Mouse (Mus musculus) testis, postnatal 14 days (tissue): Measurements from ENCODE around the gene Pilrb1.

Experiments used
- DNase-seq: peaks from one replicate; pipeline ENCODE4 v3.0.0; 2021; ENCODE audit warnings: low spot score

Gene Pilrb1

DNA sequence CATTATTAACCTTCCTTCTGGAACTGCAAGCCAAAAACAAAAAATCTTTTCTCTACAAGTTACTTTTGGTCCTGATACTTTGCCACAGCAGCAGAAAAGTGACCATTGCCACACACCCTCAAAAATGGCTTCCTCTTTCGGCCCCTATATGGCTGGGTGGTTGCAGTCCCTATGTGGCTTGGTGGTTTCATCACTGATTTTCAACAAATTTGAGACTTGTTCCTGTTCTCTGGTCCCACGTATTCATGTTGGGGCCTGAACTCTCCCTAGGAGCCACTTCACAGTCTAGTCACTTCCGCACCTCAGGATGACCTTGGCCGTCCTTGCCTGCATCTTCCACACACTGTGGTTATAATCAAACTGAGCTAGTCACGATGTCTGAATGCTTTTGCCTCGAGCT, 29.2 kb downstream of the Pilrb1 start:
- peak; percentile 1 for DNase-seq

DNA sequence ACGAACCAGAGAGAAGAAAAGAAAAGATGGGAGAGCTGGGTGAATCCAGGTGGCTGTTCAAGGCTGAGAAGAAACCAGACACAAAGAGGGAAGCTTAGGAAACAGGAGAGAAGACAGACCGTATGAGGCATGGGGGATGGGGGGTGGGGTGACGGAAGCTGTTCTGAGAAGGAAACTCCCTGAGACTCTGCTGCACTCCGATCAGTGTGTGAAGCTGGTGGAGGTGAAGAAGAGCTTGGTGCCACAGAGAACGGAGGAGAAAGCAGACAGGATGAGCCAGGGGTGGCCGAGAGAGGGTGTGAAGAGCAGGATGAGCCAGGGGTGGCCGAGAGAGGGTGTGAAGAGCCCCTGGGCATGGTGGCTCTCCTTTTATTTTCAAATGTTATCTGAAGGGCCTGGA, 31.5 kb downstream of the Pilrb1 start:
- DNase-seq: peak; percentile 2

DNA sequence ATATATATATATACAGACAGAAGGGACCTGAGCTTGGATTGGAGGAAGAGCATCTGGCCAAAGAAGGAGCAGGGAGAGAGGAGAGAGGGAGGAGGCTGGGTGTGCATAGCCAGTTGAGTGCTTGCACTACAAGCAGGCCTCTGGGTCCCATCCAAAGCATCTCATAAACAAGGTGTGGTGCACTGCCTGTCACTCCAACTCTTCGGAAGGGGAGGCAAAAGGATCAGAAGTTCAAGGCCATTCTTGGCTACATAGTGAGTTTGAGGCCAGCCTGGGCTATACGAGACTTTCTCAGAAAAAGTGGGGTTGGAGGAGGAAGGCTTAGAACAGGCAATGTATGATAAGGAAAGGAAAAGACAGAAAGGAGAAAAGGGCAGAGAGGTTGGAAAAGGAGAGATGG, 31.9 kb downstream of the Pilrb1 start:
- DNase-seq: peak; percentile 3

DNA sequence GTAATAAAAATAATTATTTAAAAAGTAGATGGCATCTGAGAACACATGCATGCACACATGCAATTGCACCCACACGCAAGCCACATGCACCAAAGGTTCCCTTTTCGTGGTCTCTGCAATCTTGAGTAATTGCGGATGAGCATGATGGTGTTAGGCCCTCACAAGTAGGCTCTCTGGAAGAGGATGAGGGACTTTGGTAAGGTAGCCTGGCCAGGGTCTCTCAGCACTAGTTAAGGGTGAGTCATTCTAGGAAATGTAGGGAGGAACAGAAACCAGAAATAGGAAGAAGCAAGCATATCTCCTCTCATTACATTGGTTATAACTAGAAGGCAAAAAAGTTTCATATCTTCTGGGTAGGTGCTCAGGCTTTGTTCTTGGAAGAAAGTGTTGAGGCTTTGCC, 32.9 kb downstream of the Pilrb1 start:
- no peak for DNase-seq

DNA sequence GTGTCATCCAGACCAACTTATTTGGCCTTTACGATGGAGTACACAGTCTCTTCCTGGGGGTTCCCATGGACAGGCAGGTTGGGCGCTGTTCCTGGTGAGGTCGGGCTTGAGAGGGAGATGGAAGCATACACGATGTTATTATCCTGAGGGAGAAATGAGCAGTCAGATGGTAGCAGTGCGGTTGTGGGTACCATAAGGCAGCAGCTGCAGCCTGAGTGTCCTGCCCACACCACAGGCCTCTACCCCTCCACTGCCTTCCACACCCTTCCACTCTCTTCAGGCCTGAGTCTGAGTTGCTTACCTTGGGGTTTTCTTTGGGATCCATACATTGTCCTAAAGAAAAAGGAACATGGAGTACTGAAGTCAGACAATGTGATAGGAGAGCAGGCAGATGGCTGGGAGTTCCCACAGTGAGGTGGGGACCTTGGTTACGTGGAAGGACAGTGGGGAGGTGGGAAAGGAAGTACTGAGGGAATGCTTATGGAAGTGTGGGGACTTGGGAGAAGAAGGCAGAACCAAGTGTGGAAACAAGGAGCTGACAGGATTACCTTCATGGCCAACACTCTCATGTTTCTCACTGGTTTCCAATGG, 34.4 kb downstream of the Pilrb1 start:
- no peak for DNase-seq

DNA sequence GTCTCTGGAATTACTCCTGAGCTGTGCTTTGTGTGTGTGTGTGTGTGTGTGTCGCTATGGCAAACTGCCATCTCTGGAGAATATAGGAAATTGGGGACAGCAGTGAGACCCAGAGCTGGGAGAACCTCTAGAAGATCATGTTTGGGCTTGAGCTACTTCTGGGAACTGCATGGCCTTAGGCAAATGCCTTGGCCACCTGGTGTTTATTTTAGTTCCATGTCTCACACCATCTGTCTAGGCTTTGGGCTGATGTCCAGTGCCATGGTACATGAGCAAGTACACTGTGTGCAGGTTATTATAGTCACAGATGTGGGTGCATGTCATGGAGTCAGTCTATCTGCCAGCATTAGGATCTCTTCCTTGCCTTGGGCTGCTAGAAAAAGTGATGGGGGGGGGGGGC, 35.3 kb downstream of the Pilrb1 start:
- no peak for DNase-seq

DNA sequence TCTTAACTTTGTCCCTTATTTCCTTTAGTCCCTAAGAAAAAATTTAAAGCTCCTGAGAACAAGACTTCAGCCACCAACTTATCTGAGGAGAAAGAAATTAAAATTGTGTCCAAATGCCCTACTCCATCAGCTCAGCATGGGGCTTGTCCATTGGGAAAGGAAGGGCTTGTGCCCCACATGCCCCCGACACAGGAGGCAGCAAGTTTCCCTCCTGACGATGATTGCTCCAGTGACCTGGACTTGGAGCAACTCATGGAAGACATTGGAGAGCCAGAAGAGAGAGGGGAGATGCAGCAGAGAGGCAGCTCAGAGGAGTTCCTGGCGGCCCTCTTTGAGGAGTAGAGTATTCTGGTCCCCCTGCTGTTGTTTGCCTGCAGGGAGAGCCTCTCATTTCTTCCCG, 35.8 kb downstream of the Pilrb1 start:
- no peak for DNase-seq

DNA sequence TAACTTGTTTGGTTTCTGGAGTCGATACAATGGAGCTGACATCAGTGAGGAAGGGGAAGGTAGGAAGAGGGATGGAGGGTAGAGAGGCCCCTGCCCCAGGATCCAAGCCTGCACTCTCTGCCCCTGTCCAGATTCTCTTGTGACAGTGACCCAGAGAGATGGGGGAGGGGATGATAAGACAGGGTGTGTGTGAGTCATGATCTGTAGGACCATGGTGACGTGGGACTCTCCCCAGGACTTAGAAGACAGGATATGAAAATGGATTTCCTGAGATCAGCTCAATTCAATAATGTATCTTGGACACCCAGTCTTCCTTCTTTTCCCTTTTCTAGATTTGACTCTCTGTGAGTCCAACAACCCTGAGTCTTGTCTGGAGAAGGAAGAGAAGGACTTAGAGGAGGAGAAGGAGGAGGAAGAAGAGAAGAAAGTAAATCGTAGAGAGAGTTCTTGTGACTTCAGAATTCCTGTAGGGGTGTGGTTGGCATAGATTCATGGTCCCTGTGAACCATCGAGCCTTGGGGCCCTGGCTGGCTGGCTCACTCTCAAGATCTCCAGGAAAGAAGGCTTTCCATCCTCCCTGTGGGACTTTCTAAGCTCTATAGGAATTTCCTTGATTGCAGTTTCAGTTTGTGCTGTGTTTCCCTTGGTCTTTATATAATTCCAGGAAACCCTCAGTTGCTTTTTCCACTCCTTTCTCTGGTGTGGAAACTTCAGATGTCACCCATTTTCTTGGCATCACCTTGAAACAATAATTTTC, 40.3 kb downstream of the Pilrb1 start:
- DNase-seq: no peak

DNA sequence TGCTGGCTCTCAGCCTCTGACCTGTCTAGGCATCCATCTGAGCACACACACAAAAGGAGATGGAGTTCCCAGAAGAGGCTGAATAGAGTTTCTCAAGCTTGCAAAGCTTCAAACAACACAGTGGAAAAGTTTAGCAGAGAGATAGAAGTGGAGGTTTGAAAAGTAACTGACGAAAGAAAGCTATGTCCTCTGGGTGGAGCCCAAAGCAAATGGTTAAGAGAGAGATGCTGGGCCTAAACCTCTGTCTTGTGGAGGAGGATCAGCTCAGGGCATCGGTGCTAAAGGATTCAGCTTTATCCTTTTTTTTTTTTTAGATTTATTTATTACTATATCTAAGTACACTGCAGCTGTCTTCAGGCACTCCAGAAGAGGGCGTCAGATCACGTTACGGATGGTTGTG, 49.6 kb downstream of the Pilrb1 start:
- DNase-seq: no peak

DNA sequence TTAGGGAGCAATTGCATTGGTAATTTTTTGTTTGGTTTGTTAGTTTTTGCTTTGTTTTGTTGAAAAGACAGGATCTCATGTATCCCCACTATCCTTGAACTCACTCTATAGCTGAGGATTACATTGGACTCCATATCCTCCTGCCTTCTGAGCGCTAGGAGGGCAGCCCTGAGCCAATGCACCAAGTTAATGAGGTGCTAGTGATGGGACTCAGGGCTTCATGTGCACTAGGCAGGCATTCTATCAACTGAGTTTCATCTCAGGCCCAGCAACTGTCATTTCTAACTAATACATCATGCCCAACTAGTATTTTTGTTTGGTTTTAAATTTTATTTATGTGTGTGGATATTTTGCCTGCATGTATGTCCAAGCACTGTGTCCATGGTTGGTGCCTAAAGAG, 51.7 kb downstream of the Pilrb1 start:
- no peak for DNase-seq
